22 mouse cellular contexts compared by ENCODE assay signal in genomic region chr7:25303685-25304006, GRCm38 (mm10). TPM values are rescaled to one million over a fixed set of nuclear protein-coding genes. Genes with fewer than 3 reads are reported as not detected.
"Had no signal": no experiment of that assay in that cellular context is flagged by ENCODE, and none has a peak within 500 bp of the region (broad histone marks: within the 10 kb centered on the region; RNA-seq: fewer than 3 reads in every experiment).

No protein-coding gene starts in this region.

- DNase-seq: lung, adult 18-20 months; lung, embryonic 14.5 days; lung, postnatal 10 days; lung, postnatal 4 days; midbrain, embryonic 14.5 days; retina, postnatal 1 day; right cerebral cortex, adult 18-20 months; right cerebral cortex, postnatal 25 days; right cerebral cortex, postnatal 4 days; spleen, adult 18-20 months; thymus, adult 18-20 months; thymus, postnatal 14 days; thymus, postnatal 36 days had no signal

- H3K27ac ChIP-seq: midbrain, embryonic 10.5 days; midbrain, embryonic 12.5 days; neural tube, embryonic 13.5 days; neural tube, embryonic 15.5 days had no signal

- H3K4me3 ChIP-seq: midbrain, embryonic 10.5 days; midbrain, embryonic 12.5 days; myocyte; neural tube, embryonic 13.5 days; neural tube, embryonic 15.5 days had no signal

- H3K36me3 ChIP-seq: midbrain, embryonic 10.5 days; midbrain, embryonic 12.5 days had no signal

RNA-seq across cellular contexts. Expression of gene Tmem145, which starts 2.3 kb away (rescaled TPM):
- total RNA-seq: megakaryocyte, adult 5-6 weeks; megakaryocyte-erythroid progenitor cell, adult 5-6 weeks had no signal
- polyA plus RNA-seq: thymus, postnatal 0 days had no signal

RNA-seq across cellular contexts. Expression of gene Prr19, which starts 2.4 kb away (rescaled TPM):
- total RNA-seq: megakaryocyte, adult 5-6 weeks; megakaryocyte-erythroid progenitor cell, adult 5-6 weeks had no signal
- polyA plus RNA-seq: myocyte; small intestine, adult 2 months had no signal
